Mouse (Mus musculus) effector memory CD4-positive, alpha-beta T cell, adult 5 months (primary cell): ENCODE measurements around the gene Gm10277. TPM values are rescaled to one million over a fixed set of nuclear protein-coding genes. Genes with fewer than 3 reads are reported as not detected.

Source experiments
- polyA plus RNA-seq: library from polyadenylated mRNA; unstranded; fragments of 100-300 nt; shearing (Covaris generic); gene quantifications from one replicate; pipeline ENCODE4 v1.2.1, GENCODE M21; 2017

Gene Gm10277
- 0.32 TPM for polyA plus RNA-seq

DNA sequence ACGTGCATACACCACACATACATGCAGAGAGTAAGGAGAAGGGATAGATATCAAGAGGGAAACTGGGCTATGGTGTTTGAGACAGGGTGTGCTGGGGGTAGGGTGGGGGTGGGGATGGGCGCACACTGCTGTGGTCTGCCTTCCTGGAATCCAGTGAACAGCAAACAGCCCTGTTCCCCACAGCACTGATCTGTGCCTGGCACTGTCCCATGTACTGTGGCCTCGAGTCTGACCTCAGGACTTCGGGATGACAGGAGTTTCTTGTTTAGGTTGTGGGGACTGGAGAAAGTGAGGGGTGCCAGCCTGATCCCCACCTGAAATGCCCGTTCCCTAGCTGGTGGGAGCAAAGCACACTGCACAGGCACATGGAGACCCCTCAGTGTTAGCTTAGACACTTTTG is at the start of gene Gm10277:
Gene Gm10277 (minus strand): TSS at position 41 of the 400 bp plus-strand sequence.

DNA sequence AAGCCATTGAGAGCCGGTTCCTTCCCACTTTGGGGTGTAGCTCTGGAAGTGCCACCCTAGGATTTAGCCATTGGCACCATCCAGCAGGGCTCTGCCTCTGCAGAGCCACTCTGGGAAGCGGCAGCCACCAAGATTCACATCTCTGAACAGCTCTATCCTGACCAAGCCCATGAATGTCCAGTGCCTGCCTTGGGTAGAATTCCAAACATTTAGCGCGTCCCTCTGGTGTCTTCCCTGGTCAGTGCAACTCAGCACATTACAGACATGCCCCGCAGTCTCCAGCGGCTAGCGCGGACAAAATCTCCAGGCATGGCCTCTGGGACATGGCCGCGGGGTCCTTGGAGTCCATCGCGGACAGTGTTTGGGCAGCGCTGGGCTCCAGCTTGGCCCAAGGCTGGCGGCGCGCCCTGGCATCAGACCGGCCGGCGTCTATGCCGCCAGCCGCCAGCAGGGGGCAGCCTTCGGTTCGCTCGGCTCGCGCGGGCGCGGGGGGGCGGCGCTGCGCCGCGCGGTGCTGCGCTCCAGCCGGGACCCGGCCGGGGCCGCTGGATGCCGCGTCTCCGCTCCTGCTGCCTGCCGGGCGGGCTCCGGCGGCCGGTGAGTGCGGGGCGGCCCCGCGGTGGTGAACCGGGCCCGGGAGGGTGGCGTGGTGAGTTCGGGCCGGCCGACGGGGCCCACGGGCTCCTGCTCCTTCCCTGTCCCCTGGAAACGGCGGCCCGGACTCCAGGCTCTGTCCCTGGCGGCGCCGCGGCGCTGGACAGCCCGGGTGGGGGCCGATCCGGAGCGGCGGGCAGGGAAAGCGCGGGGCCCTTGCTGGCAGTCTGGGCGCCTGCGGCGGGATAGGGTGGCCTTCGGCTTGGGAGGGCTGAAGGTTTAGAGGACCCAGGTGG is 24.5 kb downstream of the Gm10277 start, which contains the start of gene Myo18a:
Gene Myo18a (plus strand): TSS at position 464 of the 890 bp plus-strand sequence.

Other genes starting within 250 kb of the Gm10277 start
- 9.8 TPM for gene Taok1, start 179.9 kb downstream of the Gm10277 start, polyA plus RNA-seq
- 86.8 TPM for gene Nufip2, start 101.6 kb downstream of the Gm10277 start, polyA plus RNA-seq
- 0.36 TPM for gene Cryba1, start 62.5 kb downstream of the Gm10277 start, polyA plus RNA-seq
- 40.8 TPM for gene Myo18a, start 24.5 kb downstream of the Gm10277 start, polyA plus RNA-seq
- gene Pipox, start 106.3 kb upstream of the Gm10277 start, polyA plus RNA-seq, result 1.2 TPM
- not detected for gene Sez6, start 143.1 kb upstream of the Gm10277 start, polyA plus RNA-seq
- 44.3 TPM for gene Phf12, start 195.0 kb upstream of the Gm10277 start, polyA plus RNA-seq
- gene Dhrs13, start 244.5 kb upstream of the Gm10277 start, polyA plus RNA-seq, result 1.9 TPM